Mouse (Mus musculus) 3T3-L1 (cell line): Measurements from ENCODE around the gene Tbx5.

ENCODE experiments used
- DNase-seq: peaks from one replicate; pipeline ENCODE4 v3.0.0-alpha.2; 2015; ENCODE audit warnings: low read depth, low spot score

Gene Tbx5

DNA sequence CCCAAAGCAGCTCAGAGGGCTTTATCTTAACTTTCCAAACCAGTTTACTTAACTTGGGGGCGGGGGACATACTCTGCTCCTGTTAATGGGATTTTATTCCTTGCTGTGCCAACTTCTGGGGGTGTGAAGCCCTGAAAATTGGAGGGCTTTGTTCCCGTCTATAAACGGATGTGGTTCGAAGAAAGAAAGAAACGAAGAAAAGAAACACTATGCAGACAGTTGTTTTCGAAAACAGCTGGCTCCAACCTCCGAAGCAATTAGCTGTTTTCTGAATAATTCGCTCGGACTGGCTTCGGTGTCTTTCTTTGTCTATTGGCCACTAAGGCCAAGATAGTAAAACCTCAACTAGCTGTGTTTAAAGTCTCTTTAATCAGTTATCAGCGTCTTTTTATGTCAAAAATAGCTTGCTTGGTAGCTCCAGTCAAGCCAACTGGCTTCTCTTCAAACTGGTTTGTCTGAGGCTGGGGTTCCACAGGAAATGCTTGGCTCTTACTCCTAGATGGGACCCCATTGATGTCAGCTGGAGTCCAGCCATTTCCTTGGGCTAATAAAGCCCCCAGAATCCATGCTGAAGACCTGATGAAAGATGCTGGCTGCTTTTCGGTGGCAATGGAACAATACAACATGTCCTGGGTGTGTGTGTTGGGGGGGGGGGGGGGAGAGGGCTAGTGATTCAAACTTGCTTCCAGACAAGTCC lies 21.3 kb upstream of the Tbx5 start:
- no peak for DNase-seq

DNA sequence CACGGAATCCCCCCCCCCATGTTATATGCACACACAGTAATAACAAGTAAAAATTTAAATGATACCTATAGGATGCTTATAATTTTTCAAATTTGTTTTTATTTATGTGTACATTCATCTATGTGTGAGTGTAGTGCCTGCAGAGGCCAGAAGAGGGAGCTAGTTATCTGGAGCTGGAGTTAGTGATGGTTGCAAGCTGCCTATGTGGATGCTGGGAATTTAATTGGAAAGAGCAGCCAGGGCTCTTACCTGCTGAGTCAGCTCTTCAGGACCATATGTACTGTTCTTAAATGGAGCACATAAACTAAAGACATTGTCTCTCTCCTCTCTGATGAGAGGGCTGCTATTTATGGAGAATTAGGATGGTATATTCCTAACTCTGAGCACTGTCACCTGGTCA lies 17.2 kb upstream of the Tbx5 start:
- DNase-seq, result no peak

DNA sequence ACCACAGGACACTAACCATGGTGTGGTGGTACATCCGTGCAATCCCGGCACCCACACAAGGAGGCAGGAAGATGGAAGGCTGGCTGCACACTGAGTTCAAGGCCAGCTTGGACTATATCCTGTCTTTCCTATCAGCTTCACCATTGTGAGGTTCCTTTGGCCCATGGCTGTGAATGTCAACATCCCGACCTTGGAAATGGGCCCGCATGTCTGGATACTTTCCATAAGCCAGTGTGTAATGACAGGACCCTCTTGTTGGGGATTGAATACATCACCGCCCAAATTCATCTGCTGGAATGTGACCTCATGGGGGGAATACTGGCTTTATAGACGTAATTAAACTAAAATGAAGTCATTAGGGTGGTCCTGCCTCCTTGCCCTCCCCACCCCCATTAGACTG lies 12.0 kb upstream of the Tbx5 start:
- no peak for DNase-seq

DNA sequence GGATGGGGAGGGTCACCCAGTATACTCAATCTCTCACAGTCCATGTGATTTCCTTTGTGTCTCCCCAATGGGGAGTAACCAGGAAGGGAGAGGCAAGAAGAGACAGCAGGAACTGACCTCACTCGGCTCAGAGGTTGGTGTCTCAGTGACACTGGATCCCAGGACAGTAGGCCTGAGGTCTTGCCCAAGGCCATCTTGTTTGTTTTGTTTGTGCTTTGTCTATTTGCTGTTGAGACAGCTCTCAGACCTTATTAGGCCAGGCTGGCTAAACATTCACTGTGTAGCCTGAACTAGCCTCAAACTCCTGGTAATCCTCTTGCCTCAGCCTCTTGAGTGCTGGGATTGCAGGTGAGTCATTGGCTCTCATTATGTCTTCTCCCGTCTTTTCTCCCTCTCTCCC lies 11.0 kb upstream of the Tbx5 start:
- DNase-seq, result no peak

DNA sequence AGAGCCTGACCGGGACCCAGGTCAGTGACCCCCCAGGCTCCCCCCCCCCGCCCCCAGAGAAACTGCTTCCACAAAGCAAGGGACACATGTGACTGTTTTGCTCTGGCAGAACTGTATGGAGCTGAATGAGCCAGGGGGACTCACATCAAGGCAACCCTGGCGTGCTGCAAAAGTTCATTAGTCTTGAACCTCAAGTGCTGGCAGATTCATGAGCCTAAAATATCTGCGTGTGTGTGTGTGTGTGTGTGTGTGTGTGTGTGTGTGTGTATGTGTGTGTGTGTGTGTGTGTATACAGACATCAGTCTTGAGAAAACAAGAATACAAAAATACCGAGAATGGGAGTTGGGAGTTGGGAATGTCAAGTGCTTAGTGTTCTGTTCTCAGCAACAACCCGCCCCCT lies 5.1 kb upstream of the Tbx5 start:
- DNase-seq, result no peak

DNA sequence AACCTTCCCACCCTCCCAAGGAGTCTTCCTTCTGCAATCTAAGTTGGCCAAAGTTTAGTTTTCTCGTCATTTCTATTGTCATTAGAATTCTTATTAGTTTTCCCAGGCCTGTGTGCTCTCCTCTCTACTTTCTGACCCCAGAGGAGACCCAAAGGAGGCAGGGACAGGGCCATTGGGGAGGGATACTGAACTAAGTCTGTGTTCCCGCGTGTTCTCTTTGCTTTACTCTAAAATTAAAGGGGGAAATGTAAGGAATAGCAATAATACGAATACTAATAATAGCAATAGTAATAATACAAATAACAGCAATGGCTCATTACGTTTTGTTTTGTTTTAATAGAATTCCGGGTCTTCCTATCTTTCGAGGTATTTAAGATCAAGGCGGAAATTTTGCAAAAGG lies 1.9 kb upstream of the Tbx5 start:
- DNase-seq, result no peak

DNA sequence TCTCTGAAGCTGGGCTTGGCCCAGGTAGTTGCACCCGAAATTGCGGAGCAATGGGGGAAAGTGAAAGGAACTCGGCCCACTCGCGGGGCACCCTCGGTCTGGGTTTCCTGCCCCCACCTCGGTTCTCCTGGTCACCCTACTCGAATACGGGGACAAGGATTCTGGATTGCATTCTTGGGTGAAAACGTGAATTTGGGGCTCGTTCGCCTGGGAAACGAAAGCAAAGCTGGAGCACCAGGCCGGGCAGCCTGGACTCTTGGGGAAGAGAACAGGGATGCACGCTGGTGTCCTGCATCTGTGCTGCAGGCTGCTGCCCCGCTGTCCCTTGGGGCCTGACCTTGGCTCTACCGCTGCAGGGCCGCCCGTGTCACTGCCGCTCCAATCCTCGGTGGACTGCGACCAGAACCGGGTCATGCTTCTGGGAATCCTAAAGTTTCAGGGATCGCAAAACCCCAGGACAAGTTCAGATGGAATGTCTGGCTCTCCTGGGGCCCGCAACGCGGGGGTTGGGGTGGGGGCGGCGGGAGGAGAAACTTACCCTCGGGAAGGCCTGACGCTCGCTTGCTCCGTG lies 1.2 kb upstream of the Tbx5 start:
- DNase-seq, result no peak

DNA sequence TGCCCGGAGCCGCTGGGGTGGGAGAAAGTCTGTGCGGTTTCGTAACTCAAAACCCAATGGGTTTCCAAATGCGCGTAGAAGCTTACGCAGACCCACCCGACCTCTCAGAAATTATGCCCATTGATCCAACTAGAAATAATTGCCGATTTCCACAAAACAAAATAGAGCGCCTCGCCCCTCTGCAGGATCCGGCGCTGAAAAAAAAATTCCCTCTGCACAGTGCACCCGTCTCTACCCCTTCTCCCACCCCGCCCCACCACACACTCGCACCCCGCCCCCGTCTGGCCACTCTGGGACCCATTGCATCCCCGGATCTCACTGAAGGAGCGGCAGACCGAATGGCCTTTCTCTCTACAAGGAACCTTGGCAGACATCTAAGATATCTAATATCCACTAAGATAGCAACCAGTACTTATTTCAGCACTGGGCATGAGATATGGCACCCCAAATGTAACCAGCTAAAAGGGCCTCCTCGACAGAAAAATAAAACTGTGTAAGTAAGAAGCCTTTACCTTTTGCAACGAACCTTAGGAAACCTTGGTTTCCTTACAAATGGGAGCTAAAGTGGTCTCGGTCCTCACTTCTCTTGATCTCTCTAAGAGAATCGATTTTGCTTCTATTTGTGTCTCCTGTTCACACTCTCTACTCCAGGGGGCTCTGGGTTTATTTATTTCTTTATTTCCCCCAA lies 533 bp upstream of the Tbx5 start:
- DNase-seq, result no peak

DNA sequence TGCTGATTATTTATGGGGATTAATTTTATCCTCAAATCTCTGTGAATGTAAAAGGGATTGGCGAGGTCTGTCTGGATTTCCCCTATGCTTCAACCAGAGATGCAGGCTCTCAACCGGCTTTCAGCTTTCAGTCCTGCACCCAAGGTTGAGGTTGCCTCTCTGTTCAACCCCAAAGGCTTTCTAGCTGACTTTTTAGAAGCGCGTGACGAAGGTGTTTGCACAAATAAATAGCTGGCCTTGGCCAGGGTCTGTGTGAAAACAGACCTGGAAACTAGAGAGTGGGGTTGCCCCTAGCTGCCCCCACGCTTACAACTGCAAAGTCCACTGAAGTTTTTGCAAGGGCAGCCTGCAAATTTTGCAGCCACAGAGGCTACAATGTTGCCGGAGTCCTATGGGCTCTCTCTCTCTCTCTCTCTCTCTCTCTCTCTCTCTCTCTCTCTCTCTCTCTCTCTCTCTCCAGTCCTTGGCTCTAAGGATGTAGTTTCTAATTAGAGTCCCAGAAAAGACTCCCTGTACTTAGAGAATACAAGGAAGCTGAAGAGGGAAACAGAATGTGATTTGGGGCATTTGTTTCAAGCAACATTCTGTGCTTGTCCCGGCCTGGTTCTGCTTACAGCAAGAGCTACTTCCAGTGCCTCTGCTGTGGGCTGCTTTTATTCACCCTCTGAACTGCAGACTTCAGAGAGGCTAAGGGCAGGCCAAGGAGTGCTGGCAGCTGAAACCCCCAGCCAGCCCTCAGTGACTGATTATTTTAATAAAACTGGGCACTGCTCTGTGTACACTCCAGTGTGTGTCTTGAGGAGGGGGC lies 959 bp downstream of the Tbx5 start:
- DNase-seq, result no peak

DNA sequence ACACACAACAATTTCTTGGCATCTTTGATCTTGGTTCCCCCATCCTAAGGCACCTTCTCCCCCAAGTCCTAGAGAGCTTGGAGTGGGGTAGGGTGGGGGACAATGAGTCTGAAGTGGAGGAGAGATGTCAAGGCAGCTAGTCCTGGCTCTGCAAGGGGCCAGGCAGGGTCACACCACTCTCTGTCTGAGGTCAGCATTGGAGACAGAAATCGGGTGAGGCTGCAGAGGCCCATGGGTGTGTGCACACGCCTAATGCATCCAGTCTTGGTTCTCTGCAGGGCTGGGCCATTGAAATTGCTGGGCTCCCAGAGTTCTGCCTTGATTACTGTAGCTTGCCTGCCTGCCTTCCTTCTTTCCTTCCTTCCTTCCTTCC lies 1.5 kb downstream of the Tbx5 start:
- no peak for DNase-seq

DNA sequence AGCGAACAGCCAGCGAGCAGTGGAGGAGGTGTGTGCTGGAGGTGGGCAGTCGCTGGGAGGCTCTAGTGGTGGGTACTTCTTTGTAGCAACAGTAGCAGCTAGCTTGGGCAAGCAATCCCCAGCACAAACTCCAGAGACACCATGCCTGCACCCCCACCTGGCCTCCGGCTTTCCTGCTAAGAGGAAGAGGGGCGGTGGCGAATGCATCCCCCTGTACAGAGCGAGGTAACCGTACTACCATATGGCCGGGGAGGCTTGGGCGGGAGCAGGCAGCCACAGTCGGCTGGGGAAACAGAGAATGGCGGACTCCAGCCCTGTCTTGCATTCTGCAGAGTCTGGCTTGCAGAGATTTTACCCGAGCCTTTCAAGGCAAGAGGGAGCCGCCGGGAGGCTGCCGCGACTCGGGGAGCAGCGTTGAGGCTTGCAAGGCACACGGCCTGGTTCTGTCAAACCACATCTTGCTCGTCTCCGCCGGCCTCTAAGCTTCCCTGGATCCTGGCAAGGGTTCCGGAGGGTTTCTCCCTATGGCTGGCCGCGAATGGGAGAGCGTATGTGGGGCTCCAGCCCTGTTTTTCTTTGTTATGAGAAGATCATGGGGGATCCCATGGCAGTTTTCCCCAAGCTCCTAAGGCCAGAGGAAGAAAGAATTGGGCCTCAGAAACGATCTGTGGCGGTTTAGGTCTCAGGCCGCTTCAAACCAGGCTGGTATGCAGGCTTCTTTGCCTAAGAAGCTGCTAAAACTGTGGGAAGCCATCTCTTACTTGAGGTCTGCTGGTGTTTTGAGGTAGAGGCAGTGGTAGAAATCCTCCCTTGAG lies 2.8 kb downstream of the Tbx5 start:
- no peak for DNase-seq

DNA sequence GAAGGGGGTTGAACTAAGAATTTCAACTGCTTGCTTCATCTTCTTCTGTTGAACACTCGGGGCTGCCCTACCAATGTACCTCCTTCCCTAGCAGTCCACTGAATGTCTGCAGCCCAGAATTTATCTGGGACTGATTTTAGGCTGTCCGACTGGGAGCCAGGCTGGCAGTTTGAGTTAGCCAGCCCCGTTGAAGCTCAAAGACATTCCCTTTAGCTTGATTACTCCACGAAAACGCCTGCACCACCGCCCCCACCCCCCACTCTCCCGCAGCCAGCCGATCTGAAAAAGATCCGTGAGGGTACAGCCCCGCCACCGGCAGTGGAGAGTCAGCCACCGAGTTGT lies 3.4 kb downstream of the Tbx5 start:
- no peak for DNase-seq

DNA sequence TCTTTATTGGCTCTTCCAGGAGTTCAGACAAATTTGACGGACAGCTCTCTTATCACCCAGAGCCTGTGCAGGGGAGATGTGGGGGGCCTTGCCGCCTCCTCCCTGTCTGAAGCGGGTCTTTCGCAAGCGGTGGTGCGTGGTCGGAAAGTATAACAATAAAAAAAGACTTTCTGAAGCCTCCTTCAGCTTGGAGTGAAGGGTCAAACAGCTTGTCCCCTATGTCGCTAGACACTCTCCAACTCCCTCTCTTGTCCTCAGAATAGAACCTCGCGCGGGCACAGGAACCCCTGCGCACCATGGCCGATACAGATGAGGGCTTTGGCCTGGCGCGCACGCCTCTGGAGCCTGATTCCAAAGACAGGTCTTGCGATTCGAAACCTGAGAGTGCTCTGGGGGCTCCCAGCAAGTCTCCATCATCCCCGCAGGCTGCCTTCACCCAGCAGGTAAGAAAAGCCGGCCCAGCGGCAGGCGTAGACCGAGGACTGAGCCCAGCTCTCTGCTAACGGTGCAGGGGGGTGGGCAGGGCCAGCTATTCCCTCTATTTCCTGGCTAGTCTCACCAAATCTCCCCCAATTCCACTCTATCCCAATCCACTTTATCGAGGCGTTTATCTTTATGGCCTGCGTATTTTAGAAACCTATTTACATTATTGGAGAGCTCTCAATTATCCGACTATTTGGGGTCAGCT lies 4.3 kb downstream of the Tbx5 start:
- DNase-seq, result no peak

DNA sequence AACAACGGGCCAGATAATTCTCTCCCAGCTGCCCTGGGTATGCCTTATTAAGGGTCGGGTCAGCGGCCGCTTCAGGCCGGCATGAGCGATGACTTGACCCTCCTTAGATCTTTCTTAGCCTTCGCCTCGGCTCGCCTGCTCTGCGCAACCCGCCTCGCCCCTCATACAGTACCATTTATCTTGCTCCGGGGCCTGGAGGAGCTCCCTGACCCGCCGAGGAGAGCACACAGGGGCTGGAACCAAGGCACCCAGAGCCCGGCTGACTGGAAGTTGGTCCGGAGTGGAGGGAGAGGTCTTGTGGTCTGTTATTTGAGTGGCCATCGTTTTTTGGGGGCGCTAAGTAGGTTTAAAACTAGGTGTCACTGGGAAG lies 4.8 kb downstream of the Tbx5 start:
- DNase-seq, result no peak

DNA sequence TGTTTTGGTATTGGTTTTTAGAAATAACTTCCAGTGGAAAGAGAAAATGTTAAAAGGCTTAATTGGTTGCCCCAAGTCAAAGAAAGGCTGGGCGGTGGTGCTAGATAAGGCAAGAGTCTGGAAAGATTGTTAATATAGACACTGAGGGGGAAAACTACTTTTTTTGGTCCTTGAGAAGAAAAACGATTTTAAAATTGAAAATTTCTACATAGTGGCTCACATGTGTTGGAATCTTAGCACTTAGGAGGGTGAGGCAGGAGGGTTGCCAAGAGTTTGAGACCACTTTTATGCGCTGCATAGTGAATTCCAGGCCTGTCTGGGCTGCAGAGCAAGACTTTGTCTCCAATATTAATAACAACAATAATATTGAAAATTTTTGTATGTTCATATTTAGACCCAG lies 5.4 kb downstream of the Tbx5 start:
- DNase-seq, result no peak

DNA sequence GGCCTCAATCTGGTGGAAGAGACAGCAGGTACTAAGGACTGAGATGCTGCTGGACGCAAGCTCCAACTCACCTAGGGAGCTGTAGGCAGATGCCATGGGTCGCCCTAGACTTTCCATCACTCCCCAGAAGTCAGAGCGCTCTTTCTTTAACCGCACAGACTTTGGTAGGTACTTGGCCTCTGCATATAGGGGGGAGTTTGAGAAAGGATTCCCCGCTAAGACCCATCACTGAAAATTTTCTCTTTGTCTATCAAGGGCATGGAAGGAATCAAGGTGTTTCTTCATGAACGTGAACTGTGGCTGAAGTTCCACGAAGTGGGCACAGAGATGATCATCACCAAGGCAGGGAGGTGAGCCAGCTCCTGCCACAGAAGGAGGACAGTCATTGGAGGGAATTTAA lies 6.0 kb downstream of the Tbx5 start:
- DNase-seq, result no peak

DNA sequence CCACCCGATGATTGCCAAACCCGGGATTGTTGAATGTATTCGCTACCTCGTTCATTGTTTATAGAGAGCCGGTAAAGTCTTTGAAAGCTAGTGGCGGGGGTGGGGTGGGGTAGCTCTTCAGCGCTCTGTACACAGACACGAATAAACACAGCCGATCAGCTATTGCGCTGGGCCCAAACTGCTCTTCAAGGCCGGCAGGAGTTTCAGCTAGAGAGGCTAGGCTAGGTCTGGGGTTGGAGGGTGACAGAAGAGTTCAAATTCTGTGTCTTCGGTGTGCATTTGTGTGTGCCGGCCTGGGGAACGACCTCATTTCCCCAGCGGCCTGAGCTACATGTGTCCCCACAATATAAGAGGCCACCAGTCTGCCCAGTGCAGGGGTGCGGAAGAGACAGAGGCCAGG lies 6.7 kb downstream of the Tbx5 start:
- no peak for DNase-seq

DNA sequence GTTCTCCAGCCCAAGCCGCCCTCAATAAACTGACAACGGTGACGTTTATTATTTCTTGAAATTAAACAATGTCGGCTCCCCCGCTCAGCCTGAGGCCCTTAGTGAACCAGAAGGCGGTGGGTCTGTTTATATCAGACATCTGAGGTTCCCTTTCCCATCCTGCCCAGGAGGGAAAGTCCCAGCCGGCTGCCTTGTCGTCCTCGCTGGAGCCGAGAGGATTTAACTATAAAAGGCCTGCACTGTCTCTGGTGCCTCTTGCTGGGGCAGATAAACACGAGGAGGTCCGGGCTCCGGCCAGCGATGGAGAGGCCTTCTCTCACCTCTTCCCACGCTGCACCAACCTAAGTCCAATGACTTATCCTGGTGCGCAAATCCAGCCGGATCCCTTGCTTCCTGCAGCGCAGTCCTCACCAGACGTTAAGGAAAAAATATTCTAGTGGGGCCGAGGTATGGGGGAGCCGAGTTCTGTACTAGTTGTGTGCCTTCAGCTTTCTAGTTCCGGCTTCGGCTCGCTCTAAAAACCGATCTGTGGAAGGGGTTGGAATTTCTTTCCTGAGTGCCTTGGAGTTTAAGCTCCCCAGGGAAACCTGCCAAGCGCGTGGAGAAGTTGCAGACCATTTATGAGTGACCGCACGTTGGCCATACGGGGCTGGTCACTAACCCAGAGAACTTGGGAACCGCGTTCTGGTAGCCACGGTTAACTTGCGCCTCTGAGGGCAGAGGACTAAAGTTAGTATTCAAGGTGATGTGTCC lies 7.3 kb downstream of the Tbx5 start:
- DNase-seq, result no peak

DNA sequence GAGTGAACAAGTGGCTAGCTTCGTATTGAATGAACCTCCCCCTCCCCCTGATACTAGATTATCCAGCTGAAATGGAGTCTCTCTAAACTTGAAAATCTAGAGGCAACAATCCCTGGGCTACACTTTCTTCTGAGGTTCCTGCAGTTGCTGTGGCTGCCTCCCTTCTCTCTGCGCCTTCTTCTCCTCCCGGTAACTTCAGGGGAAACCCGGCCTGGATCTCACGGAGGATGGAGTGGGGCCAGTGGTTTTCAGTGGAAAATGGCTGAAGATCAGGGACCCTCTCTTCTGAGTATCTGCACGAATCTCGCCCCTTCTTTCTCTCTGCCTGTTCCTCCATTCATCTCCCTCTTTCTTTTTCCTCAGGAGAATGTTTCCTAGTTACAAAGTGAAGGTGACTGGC lies 7.9 kb downstream of the Tbx5 start:
- DNase-seq, result no peak

DNA sequence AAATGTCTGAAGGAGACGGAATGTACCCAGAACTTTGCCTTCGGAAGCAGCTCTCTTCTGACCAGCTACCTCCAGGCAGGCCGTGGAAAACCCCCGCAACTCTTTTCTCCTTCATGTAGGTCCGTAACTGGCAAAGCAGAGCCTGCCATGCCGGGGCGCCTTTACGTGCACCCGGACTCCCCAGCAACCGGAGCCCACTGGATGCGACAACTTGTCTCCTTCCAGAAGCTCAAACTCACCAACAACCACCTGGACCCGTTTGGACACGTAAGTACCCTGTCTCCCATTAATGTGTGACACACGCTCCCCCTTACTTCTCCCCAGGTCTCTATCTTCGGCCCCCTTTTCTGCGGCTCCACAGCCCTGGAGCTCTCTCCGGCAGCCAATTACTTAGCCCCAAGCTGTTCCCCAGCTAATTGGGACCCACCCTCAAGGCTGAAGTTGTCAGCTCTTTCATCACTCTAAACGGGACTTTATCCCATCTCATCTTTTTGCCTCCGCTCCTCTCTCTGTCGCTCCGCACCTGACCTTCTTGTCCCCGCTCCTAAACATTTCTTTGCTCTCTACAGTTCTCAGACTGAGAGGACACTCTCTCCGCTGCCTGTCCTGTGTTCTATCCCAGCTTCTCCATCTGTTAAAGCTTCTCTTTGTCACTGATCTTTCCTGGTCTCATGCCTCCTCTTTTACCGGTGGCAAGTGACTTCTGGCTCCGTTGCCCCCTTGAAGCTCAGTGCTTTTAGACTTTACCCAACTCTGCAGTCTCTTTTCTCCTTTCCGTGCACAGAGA lies 9.4 kb downstream of the Tbx5 start:
- no peak for DNase-seq
